Mouse (Mus musculus): ENCODE measurements at regions not wholly inside any gene's neighbourhood (a gene's known extent, or its start where the extent isn't known, plus 50 kb on each side); places are given as distances from the start of the nearest gene placed in this dataset.

DNA sequence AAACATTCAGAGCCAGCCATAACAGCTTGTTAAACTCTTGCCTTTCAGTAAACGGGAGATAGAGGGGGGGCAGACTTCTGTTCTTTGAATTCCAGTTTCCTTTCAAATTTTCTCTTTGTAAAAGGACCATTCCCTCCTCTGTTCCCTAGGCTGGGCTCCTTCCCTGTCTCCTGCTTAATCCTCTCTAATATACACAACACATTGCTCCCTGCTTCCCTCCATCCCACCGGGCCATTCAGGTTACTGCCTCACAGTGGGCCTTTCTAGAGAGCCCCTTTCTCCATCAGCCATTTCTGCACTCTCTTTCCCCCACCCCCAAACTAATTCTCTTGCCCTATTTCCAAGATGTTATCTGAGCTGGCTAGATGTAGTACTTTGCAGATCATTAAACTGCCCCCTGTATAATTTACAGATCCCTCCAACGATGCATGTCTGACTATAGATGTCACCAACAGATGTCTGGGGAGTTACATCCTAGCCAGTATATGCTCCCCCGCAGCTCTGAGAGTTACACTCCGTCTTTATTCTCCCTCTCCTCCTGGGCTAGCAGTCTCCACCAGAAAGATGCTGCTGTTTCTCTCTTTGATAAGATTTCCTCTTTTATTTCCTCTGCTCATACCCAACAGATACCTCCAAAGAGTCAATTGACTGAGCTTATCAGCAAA, 324.1 kb downstream of the Mllt3 start:
- TF ChIP-seq CTCF (conservative IDR thresholded peaks at IDR 0.05 in 1 of 2, IDR thresholded peaks at IDR 0.05 in 1 of 2; ENCODE audit: low read depth in 2 of 2, low read length in 2 of 2) (no peak), RCOR1 (conservative IDR thresholded peaks at IDR 0.05; ENCODE audit: low read depth, low read length) (no peak), GABPA (IDR thresholded peaks at IDR 0.05; ENCODE audit: insufficient replicate concordance, low read depth, low read length) (no peak), MXI1 (IDR thresholded peaks at IDR 0.05; ENCODE audit: low read depth, low read length) (no peak), POLR2AphosphoS2 (IDR thresholded peaks at IDR 0.05; ENCODE audit: low read depth, low read length) (no peak), HCFC1 (IDR thresholded peaks at IDR 0.05; ENCODE audit: low read depth, low read length) (no peak), E2F4 (IDR thresholded peaks at IDR 0.05; ENCODE audit: insufficient replicate concordance, low read depth, low read length) (no peak), CHD1 (IDR thresholded peaks at IDR 0.05; ENCODE audit: low read depth, low read length) (no peak), SIN3A (IDR thresholded peaks at IDR 0.05; ENCODE audit: low read length) (no peak), EP300 (IDR thresholded peaks at IDR 0.05; ENCODE audit: low read length) (no peak), POLR2A (IDR thresholded peaks at IDR 0.05; ENCODE audit: low read depth, low read length) (no peak), CHD2 (IDR thresholded peaks at IDR 0.05; ENCODE audit: low read length) (no peak)
